Mouse (Mus musculus) cerebellum, adult 9-11 months (tissue): ENCODE data around the gene Car1.
"Not testable (repeated sequence)": the region's sequence is repeated elsewhere in the genome, so short reads cannot be mapped to it uniquely, and the experiment has no call there.

Source experiments
- DNase-seq: peaks from one replicate; pipeline ENCODE4 v3.0.0; 2022

The Car1 gene

DNA sequence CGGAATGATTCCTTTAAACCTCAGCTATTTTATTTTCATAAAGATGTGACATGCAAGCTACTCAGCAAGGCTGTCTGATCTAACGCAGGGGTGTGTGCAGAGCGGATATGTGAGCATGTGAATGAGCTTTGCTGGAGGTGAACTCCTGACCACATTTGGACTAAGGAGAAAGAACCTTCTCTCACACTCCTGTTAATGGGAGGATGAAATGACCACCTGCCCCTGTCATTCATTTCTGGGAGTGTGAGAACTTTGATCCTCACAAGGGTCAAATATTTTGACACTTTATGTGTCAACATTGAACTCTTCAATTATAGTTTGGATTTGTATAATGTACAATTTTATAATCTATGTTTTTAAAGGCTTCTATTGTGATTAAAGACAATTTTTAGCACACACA lies 25.8 kb downstream of the Car1 start:
- DNase-seq = not testable (repeated sequence)

DNA sequence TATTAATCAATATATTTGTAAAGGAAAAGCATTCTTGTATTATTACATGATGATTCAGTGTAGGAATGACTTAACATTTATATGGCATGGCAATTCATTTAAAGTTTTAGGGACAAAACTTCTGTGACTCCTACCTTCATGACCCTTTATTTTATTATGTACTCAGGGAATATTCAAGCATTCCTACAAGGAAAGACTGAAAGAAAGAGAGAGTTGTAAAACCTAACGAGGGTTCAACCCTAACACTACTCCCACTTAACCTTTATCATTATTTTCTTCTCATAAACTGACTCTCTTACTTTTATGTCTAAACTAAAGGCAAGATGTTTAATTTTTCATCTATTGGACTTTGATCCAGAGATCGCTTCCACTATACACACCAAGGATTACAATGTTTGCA lies 28.0 kb downstream of the Car1 start:
- no peak for DNase-seq

DNA sequence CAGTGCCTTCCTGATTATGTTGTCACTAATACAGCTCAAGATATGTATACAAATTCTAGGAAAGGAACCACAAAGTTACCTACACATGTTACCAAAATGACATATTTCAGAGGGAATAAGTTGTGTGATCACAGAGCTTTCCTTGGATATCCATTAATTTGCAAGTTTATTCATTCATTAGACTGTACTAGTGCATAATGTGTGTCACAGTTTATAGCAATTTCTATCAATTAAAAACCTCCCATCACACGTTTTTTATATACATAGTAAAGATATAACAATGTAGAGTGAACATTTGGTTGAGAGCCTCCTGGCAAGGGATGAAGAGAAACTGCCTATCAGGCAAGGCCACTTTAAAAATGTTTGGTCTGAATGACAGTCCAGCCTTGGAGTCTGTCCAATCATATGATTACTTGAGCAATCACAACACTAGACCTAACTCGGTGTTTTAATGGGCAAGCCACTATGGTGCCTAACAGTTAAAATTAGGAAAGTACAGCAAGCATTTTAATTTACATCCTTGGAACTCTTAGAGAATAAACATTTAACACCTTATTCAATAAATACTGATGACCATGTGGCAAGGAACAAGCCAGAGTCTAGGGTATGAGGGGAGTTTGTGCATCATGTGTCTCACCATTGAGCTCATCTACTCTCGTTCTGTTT lies 31.5 kb downstream of the Car1 start:
- not testable (repeated sequence) for DNase-seq

DNA sequence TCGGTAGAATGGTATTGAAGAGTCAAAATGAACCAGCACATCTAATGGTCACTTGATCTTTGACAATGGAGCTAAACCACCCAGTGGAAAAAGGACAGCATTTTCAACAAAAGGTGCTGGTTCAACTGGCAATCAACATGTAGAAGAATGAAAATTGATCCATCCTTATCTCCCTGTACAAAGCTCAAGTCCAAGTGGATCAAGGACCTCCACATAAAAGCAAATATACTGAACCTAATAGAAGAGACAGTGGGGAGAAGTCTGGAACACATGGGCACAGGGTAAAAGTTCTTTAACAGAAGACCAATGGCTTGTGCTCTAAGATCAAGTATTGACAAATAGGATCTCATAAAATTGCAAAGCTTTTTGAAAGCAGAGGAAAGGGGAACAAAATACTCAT lies 33.6 kb downstream of the Car1 start:
- not testable (repeated sequence) for DNase-seq

DNA sequence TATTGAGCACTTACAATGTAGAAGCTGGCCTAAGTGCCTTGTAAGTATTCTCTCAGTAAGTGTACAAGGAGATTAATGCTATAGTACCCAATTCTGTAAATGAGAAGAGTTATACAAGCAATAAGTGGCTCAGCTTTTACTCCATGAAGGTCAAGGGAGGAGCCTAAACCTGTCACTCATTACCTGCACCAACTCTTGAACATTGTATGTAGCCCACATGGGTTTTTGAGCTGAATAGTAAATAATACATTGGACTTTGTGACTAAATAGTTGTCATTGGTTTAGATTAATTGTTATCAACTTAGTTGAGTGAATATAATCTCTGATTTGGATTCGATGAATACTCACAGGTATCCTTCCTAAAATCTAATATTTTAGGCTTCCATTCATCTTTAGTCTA lies 35.7 kb downstream of the Car1 start:
- not testable (repeated sequence) for DNase-seq

DNA sequence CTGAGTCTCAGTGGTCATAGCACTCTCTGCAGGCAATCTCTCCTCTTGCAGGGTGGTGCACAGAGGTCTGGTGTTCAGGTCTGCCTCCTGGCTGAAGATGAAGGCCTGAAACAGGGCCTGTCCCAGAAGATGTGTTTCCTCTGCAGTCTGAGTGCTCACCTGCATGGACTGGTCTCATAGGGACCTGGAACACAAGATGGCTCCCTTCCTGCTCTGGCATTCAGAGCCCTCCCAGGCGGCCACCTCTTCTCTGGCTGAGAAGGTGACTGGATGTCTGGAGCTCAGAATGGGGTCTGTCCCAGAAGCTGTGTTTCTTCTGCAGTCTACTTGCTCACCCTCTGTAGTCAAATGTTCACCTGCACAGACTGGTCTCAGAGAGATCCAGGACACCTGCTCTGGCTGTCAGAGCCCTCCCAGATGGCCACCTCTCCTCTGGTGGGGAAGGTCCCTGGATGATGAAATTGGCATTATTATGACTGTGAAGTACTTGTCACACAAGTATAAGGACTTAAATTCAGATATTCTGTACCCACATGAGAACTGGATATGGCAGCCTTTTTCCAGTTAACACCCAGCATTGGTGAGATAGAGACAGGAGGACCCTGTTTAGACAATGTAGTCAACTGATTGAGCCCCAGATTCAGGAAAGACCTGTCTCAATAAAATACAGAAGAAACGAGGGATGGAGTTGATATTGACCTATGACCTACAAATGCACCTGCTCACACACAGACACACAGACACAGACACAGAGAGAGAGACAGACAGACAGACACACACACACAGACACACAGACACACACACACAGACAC lies 43.2 kb downstream of the Car1 start:
- DNase-seq = no peak

DNA sequence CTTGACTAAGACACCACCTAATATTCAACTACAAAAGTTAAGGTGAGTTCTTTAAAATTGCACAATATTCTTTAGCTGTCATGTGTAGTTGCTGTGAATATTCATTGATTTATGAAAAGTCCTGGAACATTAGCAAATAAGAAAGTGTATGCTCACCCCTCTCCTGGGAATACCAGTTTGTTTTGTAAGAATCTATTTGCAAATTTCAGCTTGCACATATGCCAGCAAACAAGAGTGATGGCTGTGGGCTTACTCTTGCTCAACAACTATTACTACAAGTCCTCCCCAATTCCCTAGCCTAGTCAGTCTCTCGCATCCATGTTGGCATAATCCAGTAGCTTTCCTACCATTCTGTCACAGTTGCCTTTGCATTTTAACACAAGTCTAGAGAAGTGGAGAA lies 52.5 kb downstream of the Car1 start:
- DNase-seq = no peak

DNA sequence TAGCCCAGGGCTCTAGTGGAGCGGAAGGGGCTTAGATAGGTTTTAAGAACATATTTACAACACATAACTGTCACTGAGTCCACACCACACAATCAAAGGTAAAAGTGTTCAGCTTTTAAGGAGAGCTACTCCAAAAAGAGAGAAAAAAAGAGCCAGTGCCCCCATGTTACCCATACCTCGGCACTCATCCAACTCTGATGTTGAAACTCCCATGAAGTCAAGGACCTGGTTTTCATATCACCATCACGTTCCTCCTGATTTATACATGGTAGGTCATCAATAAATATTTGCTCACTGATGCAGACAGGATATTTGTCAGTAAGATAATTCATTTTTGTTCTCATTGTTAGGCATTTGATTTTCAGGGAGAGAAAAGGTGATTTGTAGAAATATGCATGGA lies 62.1 kb downstream of the Car1 start:
- no peak for DNase-seq

DNA sequence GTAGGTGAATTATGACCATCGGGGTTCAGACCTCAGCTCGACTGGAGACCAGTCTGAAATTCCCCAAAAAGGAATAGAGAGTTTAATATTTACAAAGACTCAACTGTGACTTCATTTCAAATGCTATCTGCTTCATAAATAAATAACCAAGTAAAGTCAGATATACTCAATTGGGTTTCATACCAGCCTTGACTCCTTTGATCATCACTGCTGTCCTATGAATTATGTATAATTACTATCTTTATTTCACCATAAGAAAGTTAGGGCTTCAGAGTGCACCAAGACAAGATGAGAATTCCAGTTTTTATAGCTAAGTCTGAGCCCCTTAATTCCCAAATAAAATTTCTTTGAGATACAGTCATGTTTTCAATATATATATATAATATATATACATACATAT lies 69.9 kb downstream of the Car1 start:
- no peak for DNase-seq

DNA sequence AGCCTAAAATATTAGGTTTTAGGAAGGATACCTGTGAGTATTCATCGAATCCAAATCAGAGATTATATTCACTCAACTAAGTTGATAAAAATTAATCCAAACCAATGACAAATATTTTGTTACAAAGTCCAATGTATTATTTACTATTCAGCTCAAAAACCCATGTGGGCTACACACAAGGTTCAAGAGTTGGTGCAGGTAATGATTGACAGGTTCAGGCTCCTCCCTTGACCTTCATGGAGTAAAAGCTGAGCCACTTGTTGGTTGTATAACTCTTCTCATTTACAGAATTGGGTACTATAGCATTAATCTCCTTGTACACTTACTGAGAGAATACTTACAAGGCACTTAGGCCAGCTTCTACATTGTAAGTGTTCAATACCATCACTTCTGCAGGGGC lies 80.7 kb downstream of the Car1 start:
- not testable (repeated sequence) for DNase-seq

DNA sequence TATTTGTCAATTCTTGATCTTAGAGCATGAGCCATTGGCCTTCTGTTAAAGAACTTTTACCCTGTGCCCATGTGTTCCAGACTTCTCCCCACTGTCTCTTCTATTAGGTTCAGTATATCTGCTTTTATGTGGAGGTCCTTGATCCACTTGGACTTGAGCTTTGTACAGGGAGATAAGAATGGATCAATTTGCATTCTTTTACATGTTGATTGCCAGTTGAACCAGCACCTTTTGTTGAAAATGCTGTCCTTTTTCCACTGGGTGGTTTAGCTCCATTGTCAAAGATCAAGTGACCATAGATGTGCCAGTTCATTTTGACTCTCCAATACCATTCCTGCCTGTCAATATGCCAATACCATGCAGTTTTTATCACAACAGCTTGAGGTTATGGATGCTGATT lies 82.7 kb downstream of the Car1 start:
- not testable (repeated sequence) for DNase-seq
